Mouse (Mus musculus) kidney, embryonic 16.5 days (tissue): ENCODE results near the gene Tgfb1i1. TPM values are rescaled to one million over a fixed set of nuclear protein-coding genes. Genes with fewer than 3 reads are reported as not detected.
A peak's percentile ranks its signal among the peaks of the same experiment; 100 is the strongest.

Experiments used
- ATAC-seq: fragments of 200-750 bp; cut with Nextera tagmentation; 2 replicates; pipeline ENCODE4 v1.8.0; 2017; ENCODE audit warnings: moderate TSS enrichment; ENCODE audit not compliant: low FRiP score, low TSS enrichment
- H3K27ac ChIP-seq: fragments of 300-500 bp; sonication (generic); 2 replicates; pipeline ENCODE4 v1.5.1; 2014; ENCODE audit warnings: low read length
- H3K27me3 ChIP-seq: fragments of 300-500 bp; sonication (generic); 2 replicates; pipeline ENCODE4 v1.6.1; 2014; ENCODE audit warnings: low read length, control low read depth, mixed read lengths; ENCODE audit not compliant: insufficient read depth
- H3K36me3 ChIP-seq: fragments of 300-500 bp; sonication (generic); 2 replicates; pipeline ENCODE4 v1.6.1; 2014; ENCODE audit warnings: low read length, control low read depth, mixed read lengths; ENCODE audit not compliant: insufficient read depth
- H3K4me1 ChIP-seq: fragments of 300-500 bp; sonication (generic); 2 replicates; pipeline ENCODE4 v1.6.1; 2014; ENCODE audit warnings: low read length, control low read depth, mixed read lengths; ENCODE audit not compliant: insufficient read depth
- H3K4me2 ChIP-seq: fragments of 300-500 bp; sonication (generic); replicated peaks from 2 replicates; pipeline ENCODE4 v1.6.1; 2014; ENCODE audit warnings: low read depth, low read length
- H3K4me3 ChIP-seq: fragments of 300-500 bp; sonication (generic); 2 replicates; pipeline ENCODE4 v1.5.1; 2014; ENCODE audit warnings: mild to moderate bottlenecking, low read length
- H3K9ac ChIP-seq: fragments of 300-500 bp; sonication (generic); replicated peaks from 2 replicates; pipeline ENCODE4 v1.6.1; 2014; ENCODE audit warnings: low read length
- H3K9me3 ChIP-seq: fragments of 300-500 bp; sonication (generic); 2 replicates; pipeline ENCODE4 v1.6.1; 2016; ENCODE audit warnings: low read length, control low read depth
- WGBS: fragments of 180-500 bp; shearing (Covaris S2); extraction: QIAGEN DNeasy Blood & Tissue Kit; methylation state at CpG from one replicate; pipeline ENCODE4 v1.1.7; 2014; 5-methylcytosine and 5-hydroxymethylcytosine counted together
- polyA plus RNA-seq: library from polyadenylated mRNA; unstranded; fragments of >200 nt; fragmentation: Nextera tagmentation; extraction: Ambion mirVana; gene quantifications from 2 replicates; pipeline ENCODE4 v1.2.1, GENCODE M21; 2015

Tgfb1i1 gene
- polyA plus RNA-seq, 1 experiment from 2014 or later, result 111 TPM

DNA sequence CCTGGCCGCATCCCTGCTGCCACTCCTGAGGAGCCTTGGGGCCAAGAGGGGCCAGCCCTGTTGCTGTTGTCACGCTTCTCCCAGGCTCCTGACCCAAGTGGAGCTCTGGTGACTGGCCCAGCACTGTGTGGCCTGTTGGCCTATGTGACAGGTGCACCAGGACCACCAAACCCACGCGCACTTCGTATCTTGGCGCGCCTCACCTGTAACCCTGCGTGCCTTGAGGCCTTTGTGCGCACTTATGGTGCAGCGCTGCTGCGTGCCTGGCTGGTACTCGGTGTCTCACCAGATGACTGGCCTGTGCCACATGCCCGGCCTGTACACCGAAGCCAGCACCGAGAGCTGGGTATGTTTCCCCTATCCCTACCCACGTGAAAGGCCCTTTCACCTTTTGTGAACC, 4.3 kb upstream of the Tgfb1i1 start:
- Histone ChIP-seq H3K4me2 (no peak overlapping the region), H3K4me1 (peaks cover 21% of the 10 kb centered on the region; the same call in 1 of the 2 replicates), H3K27ac (no peak overlapping the region), H3K9ac (no peak overlapping the region), H3K27me3 (no peaks in the 10 kb centered on the region), H3K4me3 (no peak overlapping the region), H3K36me3 (peaks cover 49% of the 10 kb centered on the region), H3K9me3 (no peaks in the 10 kb centered on the region)
- ATAC-seq, result no peak
- WGBS, result 96% methylated on average over 16 of the region's 16 CpGs

DNA sequence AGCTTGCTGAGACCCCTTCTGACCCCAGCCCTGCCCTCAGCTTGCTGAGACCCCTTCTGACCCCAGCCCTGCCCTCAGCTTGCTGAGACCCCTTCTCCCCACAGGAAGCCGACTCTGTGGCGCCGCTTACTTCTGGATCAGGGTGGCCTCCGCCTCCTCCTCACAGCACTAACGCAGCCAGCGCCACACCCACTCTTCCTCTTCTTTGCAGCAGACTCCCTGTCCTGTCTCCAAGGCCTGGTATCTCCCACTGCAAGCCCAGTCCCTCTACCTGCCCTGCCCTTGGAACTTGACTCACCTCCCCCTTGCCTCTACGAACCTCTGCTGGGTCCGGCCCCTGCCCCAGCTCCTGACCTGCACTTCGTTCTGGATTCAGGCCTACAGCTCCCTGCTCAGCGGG, 2.7 kb upstream of the Tgfb1i1 start:
- H3K4me1 ChIP-seq, result peaks cover 25% of the 10 kb centered on the region
- no peak overlapping the region for H3K4me3 ChIP-seq
- H3K9ac ChIP-seq, result no peak overlapping the region
- H3K27ac ChIP-seq, result no peak overlapping the region
- H3K4me2 ChIP-seq, result no peak overlapping the region
- H3K36me3 ChIP-seq, result peaks cover 49% of the 10 kb centered on the region
- no peak for ATAC-seq
- no peaks in the 10 kb centered on the region for H3K27me3 ChIP-seq
- WGBS, result 59% methylated on average over 10 of the region's 10 CpGs
- H3K9me3 ChIP-seq, result no peaks in the 10 kb centered on the region

DNA sequence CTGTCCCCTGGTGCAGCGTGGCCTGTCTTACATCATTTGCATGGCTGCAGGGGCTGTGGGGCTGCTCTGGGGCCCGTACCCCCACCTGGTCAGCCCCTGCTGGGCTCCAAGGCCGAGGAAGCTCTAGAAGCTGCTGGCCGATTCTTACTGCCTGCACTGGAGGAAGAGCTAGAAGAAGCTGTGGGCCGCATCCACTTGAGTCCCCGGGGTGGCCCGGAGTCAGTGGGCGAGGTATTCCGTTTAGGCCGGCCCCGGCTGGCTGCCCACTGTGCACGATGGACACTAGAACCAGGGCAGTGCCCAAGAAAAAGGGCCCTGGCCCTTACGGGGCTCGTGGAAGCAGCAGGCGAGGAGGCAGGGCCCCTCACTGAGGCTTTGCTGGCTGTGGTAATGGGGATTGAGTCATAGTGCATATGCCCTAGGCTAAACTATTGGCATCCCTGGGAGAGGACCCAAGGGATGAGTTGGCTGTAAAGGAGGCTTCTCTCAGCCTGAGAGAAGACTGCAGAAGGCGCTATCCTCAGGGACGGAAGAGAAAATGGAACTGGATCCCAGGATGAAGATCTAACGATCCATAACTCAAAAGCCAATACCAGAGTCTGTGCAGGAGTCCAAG, 2.1 kb upstream of the Tgfb1i1 start:
- Histone ChIP-seq H3K4me2 (no peak overlapping the region), H3K36me3 (peaks cover 53% of the 10 kb centered on the region), H3K9me3 (no peaks in the 10 kb centered on the region), H3K27ac (no peak overlapping the region), H3K27me3 (no peaks in the 10 kb centered on the region), H3K9ac (no peak overlapping the region), H3K4me3 (no peak overlapping the region), H3K4me1 (peaks cover 21% of the 10 kb centered on the region)
- no peak for ATAC-seq
- 88% methylated on average over 18 of the region's 18 CpGs for WGBS

DNA sequence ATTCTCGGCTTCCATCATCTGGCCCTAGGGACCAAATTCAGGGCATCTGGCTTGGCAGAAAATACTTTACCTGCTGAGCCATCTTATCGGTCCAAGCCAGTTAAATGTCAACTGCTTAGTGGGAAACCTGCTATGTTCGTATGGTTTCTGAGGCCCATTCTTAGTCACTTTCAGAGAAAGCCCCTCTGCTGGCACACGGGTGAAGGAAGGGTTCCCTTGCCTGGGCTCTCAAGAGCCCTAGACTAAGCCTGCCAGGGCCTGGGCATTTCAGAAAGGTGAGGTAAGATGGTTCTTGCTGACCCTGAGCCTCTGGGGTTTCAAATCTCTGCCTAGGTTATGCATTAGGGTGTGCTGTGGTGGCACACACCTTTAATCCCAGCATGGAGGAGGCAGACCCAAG, 1.1 kb upstream of the Tgfb1i1 start:
- Histone ChIP-seq H3K36me3 (peaks cover 44% of the 10 kb centered on the region), H3K4me1 (peaks cover 21% of the 10 kb centered on the region), H3K27ac (no peak overlapping the region), H3K27me3 (no peaks in the 10 kb centered on the region), H3K4me2 (no peak overlapping the region), H3K9me3 (no peaks in the 10 kb centered on the region), H3K4me3 (no peak overlapping the region), H3K9ac (peak overlapping the region; percentile 84)
- 95% methylated on average over 4 of the region's 4 CpGs for WGBS
- no peak for ATAC-seq

DNA sequence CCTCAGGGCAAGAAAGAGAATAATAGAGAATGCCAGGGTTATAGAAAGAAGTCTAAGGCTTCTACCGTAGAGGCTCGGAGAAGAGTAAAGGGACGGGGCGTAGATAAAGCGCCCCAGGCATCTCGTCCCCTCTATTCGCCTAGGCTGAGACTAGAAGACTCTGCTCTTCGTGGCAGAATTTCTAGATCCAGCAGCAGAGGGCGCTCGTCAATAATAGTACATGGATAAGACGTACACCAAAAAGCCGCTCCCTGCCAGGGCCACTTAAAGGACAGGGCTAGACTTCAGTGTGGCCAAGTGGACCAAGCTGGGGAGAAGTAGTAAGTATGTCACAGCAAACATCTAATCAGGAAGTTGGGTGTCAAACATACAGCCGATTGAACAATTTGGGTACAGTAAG, 831 bp downstream of the Tgfb1i1 start:
- peak overlapping the region; percentile 84 for H3K9ac ChIP-seq
- peak overlapping the region; percentile 97 for H3K27ac ChIP-seq
- no peaks in the 10 kb centered on the region for H3K27me3 ChIP-seq
- H3K4me3 ChIP-seq, result peak overlapping the region; percentile 68
- 3% methylated on average over 13 of the region's 13 CpGs for WGBS
- H3K9me3 ChIP-seq, result no peaks in the 10 kb centered on the region
- H3K4me1 ChIP-seq, result peaks cover 30% of the 10 kb centered on the region
- peak overlapping the region; percentile 69 for H3K4me2 ChIP-seq
- peaks cover 28% of the 10 kb centered on the region for H3K36me3 ChIP-seq
- peak; percentile 66 for ATAC-seq

DNA sequence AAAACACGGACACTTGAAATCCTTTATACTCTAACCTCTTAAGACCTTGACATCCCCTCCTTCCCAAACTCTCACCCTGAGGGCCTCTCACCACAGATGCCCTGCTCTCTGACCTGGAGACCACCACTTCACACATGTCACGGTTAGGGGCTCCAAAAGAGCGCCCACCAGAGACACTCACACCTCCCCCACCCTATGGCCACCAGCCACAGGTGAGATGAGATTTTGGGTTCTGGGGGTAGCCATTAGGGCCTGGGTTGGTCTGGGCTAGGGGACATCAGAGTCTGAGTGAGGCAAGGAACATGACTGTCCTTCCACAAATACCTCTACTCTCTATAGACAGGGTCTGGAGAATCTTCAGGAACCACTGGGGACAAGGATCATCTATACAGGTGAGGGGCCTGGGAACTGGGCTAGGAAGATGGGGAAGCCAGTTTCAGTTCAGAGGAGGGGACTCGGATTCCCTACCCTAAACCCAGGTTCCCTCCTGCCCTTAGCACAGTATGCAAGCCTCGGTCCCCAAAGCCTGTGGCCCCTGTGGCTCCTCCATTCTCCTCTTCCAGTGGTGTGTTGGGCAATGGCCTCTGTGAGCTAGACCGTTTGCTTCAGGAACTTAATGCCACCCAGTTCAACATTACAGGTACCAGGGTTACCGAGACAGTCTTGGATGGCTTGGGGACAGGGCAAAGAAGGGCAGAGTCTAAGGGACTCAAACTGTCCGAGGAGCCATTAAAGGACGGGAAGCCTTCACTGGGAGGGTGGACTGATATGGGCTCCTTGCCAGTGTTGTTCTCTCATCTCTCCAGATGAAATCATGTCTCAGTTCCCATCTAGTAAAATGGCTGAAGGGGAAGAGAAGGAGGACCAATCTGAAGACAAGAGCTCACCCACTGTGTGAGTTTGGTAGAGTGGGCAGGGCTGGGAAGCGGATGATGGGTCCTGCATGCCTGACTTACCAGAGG, 1.8 kb downstream of the Tgfb1i1 start:
- Histone ChIP-seq H3K27ac (no peak overlapping the region), H3K4me3 (peak overlapping the region; percentile 68), H3K9me3 (no peaks in the 10 kb centered on the region), H3K9ac (peak overlapping the region; percentile 84), H3K27me3 (no peaks in the 10 kb centered on the region), H3K36me3 (peaks cover 20% of the 10 kb centered on the region), H3K4me1 (peaks cover 34% of the 10 kb centered on the region), H3K4me2 (peak overlapping the region; percentile 69)
- ATAC-seq, result no peak
- WGBS, result 77% methylated on average over 10 of the region's 10 CpGs

DNA sequence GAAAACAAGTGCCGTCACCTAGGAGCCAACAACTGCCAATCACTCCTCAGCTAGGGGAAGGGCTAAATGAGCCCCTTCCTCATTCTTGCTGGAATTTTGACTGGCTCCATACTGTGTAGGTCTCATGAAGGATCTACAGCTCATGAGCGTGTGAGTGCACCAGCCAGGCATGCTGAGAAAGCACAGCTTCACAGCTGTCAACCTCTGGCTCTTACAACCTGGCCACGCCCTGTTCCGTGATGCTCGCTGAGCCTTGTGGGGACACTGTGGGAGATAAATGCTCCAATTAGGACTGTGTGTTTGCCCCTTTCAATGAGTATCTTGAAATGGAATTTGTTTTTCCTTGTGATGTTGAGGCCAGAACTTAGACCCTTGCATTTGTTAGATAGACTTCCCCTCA, 3.4 kb downstream of the Tgfb1i1 start:
- Histone ChIP-seq H3K36me3 (peaks cover 8% of the 10 kb centered on the region), H3K4me2 (no peak overlapping the region), H3K9me3 (no peaks in the 10 kb centered on the region), H3K27ac (no peak overlapping the region), H3K4me3 (no peak overlapping the region), H3K27me3 (no peaks in the 10 kb centered on the region), H3K9ac (no peak overlapping the region), H3K4me1 (peaks cover 34% of the 10 kb centered on the region)
- 90% methylated on average over 5 of the region's 5 CpGs for WGBS
- no peak for ATAC-seq

DNA sequence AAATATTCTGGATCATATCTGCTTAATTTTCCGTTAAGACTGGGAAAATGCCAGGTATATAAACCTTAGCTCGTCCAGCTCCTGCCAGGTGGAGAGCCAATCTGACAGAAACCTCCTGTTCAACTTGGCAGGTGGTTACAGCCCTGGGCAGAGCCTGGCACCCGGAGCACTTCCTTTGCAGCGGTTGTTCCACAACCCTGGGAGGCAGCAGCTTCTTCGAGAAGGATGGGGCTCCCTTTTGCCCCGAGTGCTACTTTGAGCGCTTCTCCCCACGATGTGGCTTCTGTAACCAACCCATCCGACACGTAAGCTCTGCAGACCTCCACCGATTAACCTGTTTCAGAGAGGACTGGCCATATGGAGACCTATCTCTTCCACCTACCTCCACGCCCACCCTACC, 5.3 kb downstream of the Tgfb1i1 start:
- H3K4me3 ChIP-seq, result peak overlapping the region; percentile 29
- peak overlapping the region; percentile 52 for H3K4me2 ChIP-seq
- no peaks in the 10 kb centered on the region for H3K27me3 ChIP-seq
- 41% methylated on average over 12 of the region's 12 CpGs for WGBS
- H3K4me1 ChIP-seq, result peaks cover 22% of the 10 kb centered on the region
- peaks cover 4% of the 10 kb centered on the region for H3K36me3 ChIP-seq
- ATAC-seq, result no peak
- no peaks in the 10 kb centered on the region for H3K9me3 ChIP-seq
- peak overlapping the region; percentile 36; the same call in 1 of the 2 replicates for H3K9ac ChIP-seq
- H3K27ac ChIP-seq, result no peak overlapping the region

DNA sequence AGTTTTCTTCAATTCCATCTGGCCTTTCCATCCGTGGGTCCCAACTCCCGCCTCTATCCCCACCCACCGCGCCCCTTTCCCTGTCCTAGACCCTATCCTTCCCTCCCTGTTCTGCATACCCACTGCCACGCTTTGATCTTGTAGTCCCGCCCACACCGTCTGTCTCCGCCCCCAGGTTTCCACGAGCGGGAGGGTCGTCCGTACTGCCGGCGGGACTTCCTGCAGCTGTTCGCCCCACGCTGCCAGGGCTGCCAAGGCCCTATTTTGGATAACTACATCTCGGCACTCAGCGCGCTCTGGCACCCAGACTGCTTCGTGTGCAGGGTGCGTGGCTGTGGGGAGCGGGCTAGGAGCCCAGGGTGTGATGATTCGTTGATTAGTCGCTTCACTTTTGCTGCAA, 6.0 kb downstream of the Tgfb1i1 start:
- peaks cover 22% of the 10 kb centered on the region for H3K4me1 ChIP-seq

DNA sequence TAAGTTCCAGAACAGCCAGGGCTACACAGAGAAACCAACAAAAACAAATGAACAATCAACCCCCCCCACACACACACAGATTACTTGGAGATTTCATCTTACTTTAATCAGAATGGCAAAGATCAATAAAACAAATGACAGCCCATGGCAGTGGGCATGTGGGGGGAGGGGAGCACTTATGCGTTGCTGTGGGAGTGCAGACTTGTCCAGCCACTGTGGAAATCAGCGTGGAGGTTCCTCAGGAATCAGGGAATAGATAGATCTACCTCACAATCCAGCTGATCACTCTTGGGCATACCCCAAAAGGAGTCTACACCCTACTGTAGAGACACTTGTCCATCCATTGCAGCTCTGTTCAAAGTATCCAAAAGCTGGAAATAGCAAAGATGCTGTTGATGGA, 8.4 kb downstream of the Tgfb1i1 start:
- no peak for ATAC-seq
- 49% methylated on average over 2 of the region's 2 CpGs for WGBS
- H3K9me3 ChIP-seq, result no peaks in the 10 kb centered on the region
- H3K27ac ChIP-seq, result no peak overlapping the region
- H3K9ac ChIP-seq, result no peak overlapping the region
- H3K4me1 ChIP-seq, result peaks cover 13% of the 10 kb centered on the region
- H3K4me2 ChIP-seq, result no peak overlapping the region
- no peak overlapping the region for H3K4me3 ChIP-seq
- no peaks in the 10 kb centered on the region; the same call in none of the 2 replicates for H3K36me3 ChIP-seq
- H3K27me3 ChIP-seq, result no peaks in the 10 kb centered on the region

More for the DNA sequence above, 6.0 kb downstream of the Tgfb1i1 start:
- H3K9ac ChIP-seq, result peak overlapping the region; percentile 36; the same call in 1 of the 2 replicates
- 13% methylated on average over 23 of the region's 24 CpGs for WGBS
- H3K4me2 ChIP-seq, result peak overlapping the region; percentile 52
- peak overlapping the region; percentile 29 for H3K4me3 ChIP-seq
- H3K27me3 ChIP-seq, result no peaks in the 10 kb centered on the region
- no peak overlapping the region for H3K27ac ChIP-seq
- ATAC-seq, result no peak
- H3K9me3 ChIP-seq, result no peaks in the 10 kb centered on the region
- H3K36me3 ChIP-seq, result peaks cover 4% of the 10 kb centered on the region
